Mouse (Mus musculus): ENCODE results near the gene Slc35f1. TPM values are rescaled to one million over a fixed set of nuclear protein-coding genes. Genes with fewer than 3 reads are reported as not detected.

The Slc35f1 gene
- total RNA-seq, 2 experiments from 2014 or later = 0.35 to 0.75 TPM

GRCm38 (mm10) chr10:52911762-52912161 is 221.4 kb downstream of the Slc35f1 start:
- intact Hi-C loops (cut with DNase I) = no loop called here
- DNase-seq = no peak

GRCm38 (mm10) chr10:52918715-52919114 is 228.4 kb downstream of the Slc35f1 start:
- no peak for DNase-seq

GRCm38 (mm10) chr10:52923143-52923542 is 232.8 kb downstream of the Slc35f1 start:
- DNase-seq = no peak
- intact Hi-C loops (cut with DNase I) = no loop called here

More at GRCm38 (mm10) chr10:52918715-52919114, 228.4 kb downstream of the Slc35f1 start:
- intact Hi-C loops (cut with DNase I) = no loop called here

GRCm38 (mm10) chr10:52926330-52926729 is 236.0 kb downstream of the Slc35f1 start:
- DNase-seq = no peak
- intact Hi-C loops (cut with DNase I) = no loop called here

- DNase-seq = no peak
- intact Hi-C loops (cut with DNase I) = no loop called here
Observed at GRCm38 (mm10) chr10:52932159-52932558, 241.8 kb downstream of the Slc35f1 start.

GRCm38 (mm10) chr10:52934615-52935014 is 244.3 kb downstream of the Slc35f1 start:
- no peak for DNase-seq
- intact Hi-C loops (cut with DNase I) = no loop called here

- no peak for DNase-seq
- intact Hi-C loops (cut with DNase I) = no loop called here
Observed at GRCm38 (mm10) chr10:52940111-52940830, 249.9 kb downstream of the Slc35f1 start.

- intact Hi-C loops (cut with DNase I) = no loop called here
- DNase-seq = no peak
Observed at GRCm38 (mm10) chr10:52940831-52941216, 250.5 kb downstream of the Slc35f1 start.

- intact Hi-C loops (cut with DNase I) = no loop called here
- no peak for DNase-seq
Observed at GRCm38 (mm10) chr10:52952581-52952980, 262.2 kb downstream of the Slc35f1 start.

GRCm38 (mm10) chr10:52956728-52957127 is 266.4 kb downstream of the Slc35f1 start:
- intact Hi-C loops (cut with DNase I) = no loop called here
- no peak for DNase-seq

GRCm38 (mm10) chr10:52979251-52979650 is 288.9 kb downstream of the Slc35f1 start:
- intact Hi-C loops (cut with DNase I) = no loop called here
- no peak for DNase-seq

GRCm38 (mm10) chr10:52982836-52983235 is 292.5 kb downstream of the Slc35f1 start:
- no peak for DNase-seq
- intact Hi-C loops (cut with DNase I) = no loop called here

GRCm38 (mm10) chr10:52992246-52992645 is 301.9 kb downstream of the Slc35f1 start:
- intact Hi-C loops (cut with DNase I) = no loop called here

GRCm38 (mm10) chr10:52996886-52997285 is 306.6 kb downstream of the Slc35f1 start:
- DNase-seq = no peak
- intact Hi-C loops (cut with DNase I) = no loop called here

More at GRCm38 (mm10) chr10:52992246-52992645, 301.9 kb downstream of the Slc35f1 start:
- DNase-seq = no peak

GRCm38 (mm10) chr10:53001136-53001535 is 310.8 kb downstream of the Slc35f1 start:
- no peak for DNase-seq
- intact Hi-C loops (cut with DNase I) = no loop called here

GRCm38 (mm10) chr10:53006229-53007190 is 316.2 kb downstream of the Slc35f1 start:
- intact Hi-C loops (cut with DNase I) = no loop called here
- no peak for DNase-seq

GRCm38 (mm10) chr10:53013878-53014277 is 323.5 kb downstream of the Slc35f1 start:
- DNase-seq = no peak
- intact Hi-C loops (cut with DNase I) = no loop called here

- DNase-seq = no peak
- intact Hi-C loops (cut with DNase I) = no loop called here
Observed at GRCm38 (mm10) chr10:53028454-53028853, 338.1 kb downstream of the Slc35f1 start.

GRCm38 (mm10) chr10:53035202-53035601 is 344.9 kb downstream of the Slc35f1 start:
- no peak for DNase-seq
- intact Hi-C loops (cut with DNase I) = no loop called here

GRCm38 (mm10) chr10:53045931-53046330 is 355.6 kb downstream of the Slc35f1 start:
- intact Hi-C loops (cut with DNase I) = no loop called here
- no peak for DNase-seq

GRCm38 (mm10) chr10:53052521-53052920 is 362.2 kb downstream of the Slc35f1 start:
- intact Hi-C loops (cut with DNase I) = no loop called here
- DNase-seq = no peak

Data from heart, postnatal 36 days (tissue).